Mouse (Mus musculus) megakaryocyte-erythroid progenitor cell, adult 5-6 weeks (primary cell): ENCODE measurements around the gene Rpl9. TPM values are rescaled to one million over a fixed set of nuclear protein-coding genes. Genes with fewer than 3 reads are reported as not detected.

Experiments used
- ATAC-seq: replicated peaks from 2 replicates; pipeline ENCODE4 v1.8.0; 2016; ENCODE audit warnings: mild to moderate bottlenecking, inconsistent platforms; ENCODE audit not compliant: severe bottlenecking, poor library complexity, low FRiP score, low TSS enrichment
- total RNA-seq, 2 experiments: library from RNA; stranded (forward) in 1 of 2; stranded (reverse) in 1 of 2; fragments of 200-1000, 215-1000 nt in 1 of 2; fragments of >200 nt in 1 of 2; fragmentation: Nextera tagmentation in 1 of 2; gene quantifications; 2 replicates each; pipeline ENCODE4 v1.2.3; 2014 to 2017

The Rpl9 gene
- 3,188 and 3,587 TPM in 2 replicates for total RNA-seq (2014; fragmentation: Nextera tagmentation)
- total RNA-seq (2017): 2,324 and 2,626 TPM in 2 replicates

GRCm38 (mm10) chr5:65390648-65391644 is at the start of gene Rpl9, which contains the start of gene Lias:
TSS of gene Rpl9 (minus strand) at chr5:65391444.
TSS of gene Lias (plus strand) at chr5:65391497.
- peak; percentile 92 for ATAC-seq

GRCm38 (mm10) chr5:65438041-65438440 is 46.8 kb upstream of the Rpl9 start:
- ATAC-seq: no peak

- ATAC-seq: peak; percentile 96
These were observed 44.7 kb upstream of the Rpl9 start, which contains the start of gene Ugdh for GRCm38 (mm10) chr5:65435806-65436561. TSS of gene Ugdh (minus strand) at chr5:65435949.

- ATAC-seq: no peak
These were observed 44.1 kb upstream of the Rpl9 start for GRCm38 (mm10) chr5:65435363-65435805.

GRCm38 (mm10) chr5:65434471-65435362 is 43.5 kb upstream of the Rpl9 start:
- no peak for ATAC-seq

GRCm38 (mm10) chr5:65429441-65429840 is 38.2 kb upstream of the Rpl9 start:
- no peak for ATAC-seq

- no peak for ATAC-seq
These were observed 37.1 kb upstream of the Rpl9 start for GRCm38 (mm10) chr5:65428321-65428720.

- ATAC-seq: no peak
These were observed 34.0 kb upstream of the Rpl9 start for GRCm38 (mm10) chr5:65425251-65425650.

- ATAC-seq: no peak
These were observed 33.0 kb upstream of the Rpl9 start for GRCm38 (mm10) chr5:65424215-65424614.

GRCm38 (mm10) chr5:65422803-65423202 is 31.6 kb upstream of the Rpl9 start:
- ATAC-seq: no peak

- peak; percentile 48; the same call in 1 of the 2 replicates for ATAC-seq
These were observed 29.6 kb upstream of the Rpl9 start for GRCm38 (mm10) chr5:65420822-65421221.

- no peak for ATAC-seq
These were observed 27.9 kb upstream of the Rpl9 start for GRCm38 (mm10) chr5:65419136-65419535.

GRCm38 (mm10) chr5:65415653-65416458 is 24.6 kb upstream of the Rpl9 start:
- ATAC-seq: peak; percentile 98

- no peak for ATAC-seq
These were observed 16.7 kb upstream of the Rpl9 start for GRCm38 (mm10) chr5:65407989-65408388.

GRCm38 (mm10) chr5:65401251-65401994 is 10.2 kb upstream of the Rpl9 start:
- ATAC-seq: peak; percentile 94

GRCm38 (mm10) chr5:65394425-65394824 is 3.2 kb upstream of the Rpl9 start:
- no peak for ATAC-seq

- ATAC-seq: no peak
These were observed 509 bp upstream of the Rpl9 start for GRCm38 (mm10) chr5:65391753-65392152.
